Mouse (Mus musculus) ovary, postnatal 14 days (tissue): ENCODE data around the gene Krt17.
"Not testable (repeated sequence)": the region's sequence is repeated elsewhere in the genome, so short reads cannot be mapped to it uniquely, and the experiment has no call there.

Experiments used
- DNase-seq: peaks from one replicate; pipeline ENCODE4 v3.0.0; 2022; ENCODE audit warnings: low spot score

Krt17 gene

DNA sequence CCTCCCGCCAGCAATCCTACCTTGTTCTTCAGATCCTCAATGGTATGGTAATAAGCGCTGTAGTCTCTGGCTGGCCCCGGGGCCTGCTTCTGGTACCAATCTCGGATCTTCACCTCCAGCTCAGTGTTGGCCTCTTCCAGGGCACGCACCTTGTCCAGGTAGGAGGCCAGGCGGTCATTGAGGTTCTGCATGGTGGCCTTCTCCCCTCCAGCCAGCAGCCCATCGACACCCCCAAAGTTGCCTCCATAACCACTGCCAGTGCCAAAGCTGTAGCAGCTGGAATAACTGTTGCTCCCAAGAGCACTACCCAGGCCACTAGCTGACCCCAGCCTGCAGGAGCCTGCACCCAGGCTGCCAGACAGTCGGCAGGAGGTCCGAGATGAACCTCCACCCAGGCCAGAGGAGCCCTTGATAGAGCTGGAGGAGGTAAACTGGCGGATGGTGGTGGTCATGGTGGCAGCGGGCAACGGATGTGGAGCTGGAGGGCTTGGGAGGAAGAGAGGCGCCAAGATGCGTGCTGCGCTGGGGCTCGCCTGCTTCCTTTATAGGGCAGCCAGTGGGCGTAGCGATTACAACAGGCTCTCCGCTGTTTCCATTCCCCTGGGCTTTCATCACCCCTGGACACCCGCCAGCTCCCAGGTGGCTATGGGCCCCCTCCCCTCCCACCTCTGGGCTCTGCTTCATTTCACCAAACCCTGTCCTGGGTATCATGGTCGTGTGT is at the start of gene Krt17:
Gene Krt17 (minus strand): TSS at position 516 of the 721 bp plus-strand sequence.
- no peak for DNase-seq

DNA sequence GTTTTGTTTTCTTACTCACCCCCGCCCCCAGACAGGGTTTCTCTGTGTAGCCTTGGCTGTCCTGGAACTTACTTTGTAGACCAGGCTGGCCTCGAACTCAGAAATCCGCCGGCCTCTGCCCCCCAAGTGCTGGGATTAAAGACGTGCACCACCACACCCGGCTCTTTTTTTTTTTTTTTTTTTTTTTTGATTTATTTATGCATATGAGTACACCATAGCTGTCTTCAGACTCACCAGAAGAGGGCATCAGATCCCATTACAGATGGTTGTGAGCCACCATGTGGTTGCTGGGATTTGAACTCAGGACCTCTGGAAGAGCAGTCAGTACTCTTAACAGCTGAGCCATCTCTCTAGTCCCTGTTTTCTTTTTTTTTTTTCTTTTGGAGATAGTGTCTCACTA is 47.8 kb upstream of the Krt17 start:
- not testable (repeated sequence) for DNase-seq

DNA sequence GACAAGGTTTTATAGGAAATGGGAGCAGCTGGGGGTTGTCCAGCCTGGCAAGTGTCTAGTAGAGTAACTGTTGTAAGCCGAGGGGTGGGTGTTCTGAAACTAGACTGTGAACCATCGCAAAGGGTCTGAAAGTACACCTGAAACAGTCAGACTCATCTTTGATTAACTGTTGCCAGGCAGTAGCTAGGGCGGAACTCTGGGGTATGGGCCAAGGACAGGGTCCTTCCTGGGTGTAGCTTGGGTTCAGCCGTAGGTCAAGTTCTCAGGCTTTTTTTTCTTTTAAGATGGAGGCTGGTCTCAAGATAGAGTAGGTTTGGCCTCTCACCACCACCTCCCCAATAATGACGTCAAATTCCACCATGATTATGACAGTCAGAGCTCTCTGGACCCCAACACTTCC is 47.1 kb upstream of the Krt17 start:
- no peak for DNase-seq

DNA sequence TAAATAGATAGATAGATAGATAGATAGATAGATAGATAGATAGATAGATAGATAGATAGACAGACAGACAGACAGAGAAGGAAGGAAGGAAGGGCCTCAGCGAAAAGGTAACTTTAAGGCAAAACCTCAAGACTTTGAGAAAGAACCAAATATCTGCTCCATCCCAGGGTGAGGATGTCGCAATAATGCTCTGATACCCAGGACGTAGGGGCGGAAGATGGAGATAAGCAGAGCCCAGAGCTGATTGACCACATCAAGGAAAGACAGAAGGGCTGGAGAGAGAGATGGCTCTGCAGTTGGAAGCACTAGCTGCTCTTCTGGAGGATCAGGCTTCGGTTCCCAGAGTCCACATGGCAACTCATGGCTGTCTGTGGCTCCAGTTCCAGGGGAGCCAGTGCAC is 40.5 kb upstream of the Krt17 start:
- DNase-seq: no peak

DNA sequence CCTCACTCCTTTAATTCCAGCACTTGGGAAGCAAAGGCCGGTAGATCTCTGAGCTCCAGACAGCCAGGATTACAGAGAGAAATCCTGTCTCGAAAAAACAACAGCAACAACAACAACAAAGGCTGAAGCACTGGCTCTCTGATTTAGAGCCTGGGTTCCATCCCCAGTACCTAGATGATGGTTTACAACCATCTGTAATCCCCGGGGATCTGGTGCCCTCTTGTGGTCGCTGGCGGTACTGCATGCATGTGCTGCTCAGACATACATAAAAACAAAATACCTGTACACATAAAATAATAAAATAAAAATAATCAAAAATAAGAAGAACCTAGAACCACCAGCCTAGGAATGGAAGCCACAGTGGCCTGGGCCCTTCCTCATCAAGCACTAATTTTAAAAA is 39.5 kb upstream of the Krt17 start:
- peak; percentile 49 for DNase-seq

DNA sequence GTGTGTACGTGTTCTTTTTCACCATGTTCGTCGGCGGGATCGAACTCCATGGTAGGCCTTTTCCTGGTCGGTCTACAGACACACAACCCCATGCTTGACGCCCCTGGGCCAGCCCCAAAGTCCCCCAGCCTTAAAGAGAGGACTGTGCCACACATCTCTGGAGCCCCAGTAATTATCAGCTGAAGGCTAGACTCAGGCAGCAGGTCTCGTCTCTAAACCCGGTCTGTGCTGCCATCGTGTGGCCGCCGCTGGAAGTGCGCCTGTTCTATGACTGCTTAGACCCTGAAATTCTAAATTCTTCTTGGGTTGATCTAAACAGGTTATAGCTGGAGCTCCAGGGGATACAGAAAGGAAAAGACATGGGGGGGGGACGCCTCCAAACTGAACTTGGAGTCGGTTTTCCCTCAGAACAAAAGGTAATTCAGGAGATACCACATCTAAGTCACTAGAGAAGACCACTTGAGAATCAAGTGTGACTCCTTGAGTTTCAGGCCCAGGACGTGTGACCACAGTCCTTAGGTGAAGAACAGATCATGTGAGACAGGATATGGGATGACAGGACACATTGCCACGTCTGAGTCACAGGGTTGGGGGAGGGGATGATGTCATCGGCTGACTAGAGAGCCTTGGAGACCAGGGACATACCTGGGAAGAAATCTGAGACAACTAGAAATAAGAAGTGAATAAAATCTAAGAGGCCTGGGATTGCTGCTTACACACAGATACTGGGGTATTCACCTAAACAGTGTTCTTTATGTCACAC is 37.6 kb upstream of the Krt17 start:
- DNase-seq: peak; percentile 80

DNA sequence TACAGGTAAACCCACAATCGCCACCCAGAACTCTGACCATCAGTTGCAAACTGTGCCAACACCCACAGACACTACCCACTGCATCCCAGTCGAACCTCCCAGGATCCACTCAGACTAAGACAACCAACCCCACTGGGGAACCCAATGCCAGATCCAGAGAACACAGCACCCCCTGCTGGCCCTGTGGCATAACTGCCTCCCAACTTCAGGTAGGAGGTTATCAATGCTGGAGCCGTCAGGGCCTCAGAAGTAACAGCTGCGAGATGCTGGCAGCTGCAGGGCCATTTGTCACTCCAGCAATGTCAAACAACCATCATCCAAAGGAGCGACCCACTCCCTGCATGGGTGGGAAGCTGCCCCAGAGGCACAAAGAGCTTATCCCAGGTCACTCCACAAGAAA is 37.0 kb upstream of the Krt17 start:
- no peak for DNase-seq

DNA sequence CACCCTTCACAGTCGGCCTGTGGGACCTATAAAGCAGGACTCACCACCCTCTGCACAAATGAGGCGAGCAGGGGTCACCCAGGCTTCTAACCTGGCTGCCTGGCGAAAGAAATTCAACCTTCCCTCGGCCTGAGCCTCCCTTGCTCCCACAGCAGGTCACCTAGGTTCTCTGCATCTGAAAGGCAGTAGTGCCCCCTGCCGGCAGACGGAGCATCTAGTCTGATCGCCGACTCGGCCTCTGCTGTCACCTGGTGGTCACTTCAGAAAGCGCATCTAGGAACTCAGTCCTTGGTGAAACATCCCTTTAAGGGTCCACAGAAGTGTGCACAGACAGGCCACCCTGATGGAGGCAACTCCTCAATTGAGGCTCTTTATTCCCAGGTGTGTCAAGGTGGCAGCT is 34.5 kb upstream of the Krt17 start:
- DNase-seq: peak; percentile 80

DNA sequence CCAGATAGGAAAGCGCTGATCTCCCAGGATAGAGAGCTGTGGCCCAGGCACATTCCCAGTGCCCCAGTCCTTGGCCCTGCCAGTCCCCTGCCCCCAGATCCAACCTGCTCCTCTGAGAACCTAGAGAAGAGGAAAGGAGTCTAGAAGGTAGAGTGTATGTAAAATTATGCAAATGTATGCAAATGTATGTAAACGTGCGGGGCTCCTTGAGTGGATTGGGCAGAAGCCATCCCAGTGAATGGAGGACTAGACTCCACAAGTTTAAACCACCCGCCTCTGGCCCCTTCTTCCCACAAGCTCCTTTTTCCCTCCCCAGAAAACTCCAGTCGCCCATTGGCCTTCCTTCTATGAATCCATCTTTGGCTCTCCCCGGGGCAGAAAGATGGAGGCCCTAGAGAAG is 32.1 kb upstream of the Krt17 start:
- DNase-seq: no peak

DNA sequence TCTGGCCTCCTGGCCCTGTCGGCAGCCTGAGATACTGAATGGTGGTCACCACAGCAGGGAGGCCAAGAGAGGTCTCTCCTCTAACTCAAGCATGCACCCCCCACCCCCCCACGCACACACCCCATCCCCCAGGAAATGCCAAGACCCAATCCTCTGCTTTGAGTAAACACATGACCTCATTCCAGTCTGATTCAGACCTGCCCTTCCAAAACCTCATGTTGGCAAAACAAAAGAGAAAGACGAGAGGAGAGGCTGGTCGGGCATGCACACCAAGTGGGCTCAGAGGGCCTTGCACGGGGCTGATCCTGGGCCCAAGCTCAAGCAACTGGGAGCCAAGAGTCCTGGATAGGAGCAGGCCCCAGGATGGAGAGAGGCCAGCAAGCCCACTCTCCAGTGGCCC is 29.4 kb upstream of the Krt17 start:
- no peak for DNase-seq

DNA sequence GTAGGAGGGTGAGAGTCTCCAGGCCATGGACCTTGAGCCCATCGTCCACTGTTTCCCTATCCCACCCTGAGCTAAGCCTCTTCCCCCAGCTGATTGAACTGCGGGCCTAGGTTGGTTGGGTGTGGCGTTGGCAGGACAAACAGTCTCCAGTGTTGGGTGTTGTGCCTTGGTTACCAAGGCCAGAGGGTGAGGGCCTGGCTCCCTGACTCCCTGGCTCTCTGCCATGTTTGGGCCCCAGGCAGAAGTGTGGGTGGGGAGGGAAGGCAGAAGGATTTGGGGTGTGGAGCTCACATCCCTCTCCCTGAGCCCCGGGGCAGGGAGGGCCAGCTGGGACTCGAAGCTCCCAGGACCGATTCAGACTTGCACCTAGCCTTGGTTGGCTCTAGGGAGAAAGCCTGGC is 28.1 kb upstream of the Krt17 start:
- DNase-seq: peak; percentile 44

DNA sequence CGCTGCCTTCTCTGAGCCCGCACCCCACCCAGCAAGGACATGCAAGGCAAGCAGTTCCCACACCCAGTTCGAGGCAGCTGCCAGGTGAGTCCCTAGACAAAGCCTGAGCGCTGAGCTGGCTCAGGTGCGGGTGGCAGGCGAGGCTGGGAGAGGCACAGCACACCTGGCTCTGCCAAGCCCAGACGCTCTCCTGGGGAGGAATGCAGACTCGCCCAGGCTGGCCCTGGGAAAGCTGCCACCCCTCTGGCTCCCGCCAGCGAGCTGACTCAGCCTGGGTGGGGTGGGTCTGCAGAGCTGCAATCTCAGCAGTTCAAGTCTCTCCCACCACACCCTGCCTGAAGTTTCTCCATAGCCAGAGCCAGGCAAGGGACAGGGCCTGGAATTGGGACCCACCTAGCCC is 26.2 kb upstream of the Krt17 start:
- DNase-seq: peak; percentile 50

DNA sequence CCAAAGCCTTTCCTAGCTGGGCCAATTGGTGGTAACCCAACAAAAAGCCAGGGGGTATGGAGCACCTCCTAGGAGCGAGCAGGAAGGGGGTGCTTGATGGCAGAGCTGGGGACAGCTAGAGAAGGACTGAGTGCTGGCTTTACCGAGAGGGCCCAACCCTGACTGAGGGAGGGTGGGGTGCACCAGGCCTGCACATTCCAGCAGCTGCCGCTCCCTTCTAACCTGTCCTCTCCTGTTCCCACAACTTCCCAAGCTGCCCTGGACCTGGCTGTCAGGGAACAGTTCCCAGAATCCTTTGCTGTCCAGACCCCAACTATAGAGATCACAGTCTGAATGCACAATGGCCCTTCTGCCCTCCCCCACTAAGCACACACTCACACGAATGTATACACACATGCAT is 24.2 kb upstream of the Krt17 start:
- DNase-seq: no peak

DNA sequence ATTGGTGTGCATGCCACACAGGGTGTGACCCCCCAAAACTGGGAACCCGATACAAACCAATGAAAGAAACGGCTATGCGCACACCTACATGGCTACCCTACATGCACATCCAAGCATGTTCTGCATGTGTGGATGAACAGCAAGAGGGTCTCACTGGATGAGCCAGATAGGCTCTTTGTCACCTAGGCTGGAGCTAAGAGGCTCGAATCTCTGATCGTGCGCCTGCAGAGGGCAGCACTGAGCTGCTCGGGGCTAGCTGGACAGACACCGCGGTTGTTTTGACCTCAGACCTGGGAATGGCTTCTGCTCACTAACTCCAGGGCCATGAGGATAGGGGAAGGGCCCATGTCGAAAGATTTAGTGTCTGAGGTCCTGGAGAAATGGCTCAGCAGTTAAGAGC is 21.7 kb upstream of the Krt17 start:
- DNase-seq: peak; percentile 80

DNA sequence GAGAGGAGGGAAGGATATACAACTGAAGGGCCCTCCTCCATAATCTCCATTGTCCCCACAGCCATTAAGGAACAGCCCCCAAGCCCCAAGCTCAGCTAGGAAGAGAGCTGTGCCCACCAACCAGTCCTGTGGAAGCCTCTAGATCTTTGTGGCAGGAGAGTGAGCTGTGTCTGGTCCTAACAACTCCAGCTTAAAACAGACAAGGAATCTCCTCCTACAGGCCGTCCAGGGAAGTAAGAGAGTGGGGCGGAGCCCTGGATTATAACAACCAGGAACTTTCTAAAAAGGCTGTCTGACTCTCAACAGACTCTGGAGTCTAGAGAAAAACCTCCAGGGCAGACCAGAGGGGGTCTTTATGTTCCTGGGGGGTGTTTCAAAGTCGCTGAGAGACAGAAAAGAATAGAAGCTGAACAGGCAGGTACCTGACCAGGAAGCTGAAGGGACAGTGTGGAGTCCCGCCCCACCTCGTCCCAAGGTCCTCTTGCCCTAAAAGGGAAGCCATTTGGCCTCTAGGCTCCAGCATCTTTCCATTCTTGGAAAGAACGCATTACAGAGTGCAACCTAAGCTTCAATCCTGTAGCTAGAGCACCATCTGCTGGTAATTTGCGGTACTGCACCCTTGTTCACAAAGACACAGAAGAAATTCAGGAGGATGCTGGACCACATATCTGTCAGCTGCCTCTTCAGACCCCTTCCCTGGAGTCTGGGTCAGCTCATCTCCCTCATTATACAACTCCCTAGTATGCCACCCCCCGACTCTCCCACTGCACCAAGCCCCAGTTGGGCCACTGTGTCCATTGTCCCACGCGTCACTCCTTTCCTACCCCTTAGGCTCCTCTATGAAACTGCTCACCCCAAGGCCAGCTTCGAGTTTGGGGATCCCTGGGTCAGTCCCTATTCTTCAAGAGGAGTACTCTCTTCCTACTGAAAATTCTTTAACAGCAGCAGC is 21.0 kb upstream of the Krt17 start:
- peak; percentile 89 for DNase-seq

DNA sequence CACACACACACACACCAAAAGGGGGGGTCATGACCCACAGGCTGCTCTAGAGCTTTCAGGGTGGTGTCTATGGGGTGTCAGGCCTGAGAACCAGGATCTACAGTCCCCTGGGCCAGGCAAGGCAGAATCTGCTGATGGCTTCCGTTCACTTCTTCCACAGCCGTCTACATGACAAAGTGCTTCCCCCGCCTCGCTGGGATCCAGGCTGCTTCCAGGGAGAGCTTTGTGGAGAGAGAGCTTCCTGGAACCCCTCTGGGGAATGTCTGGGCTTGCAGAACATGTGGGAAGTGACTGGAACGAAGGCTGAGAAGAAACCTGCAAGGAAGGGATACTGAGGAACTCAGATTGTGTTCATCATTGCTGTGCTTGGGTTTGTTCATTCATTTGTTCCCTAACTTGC is 17.9 kb upstream of the Krt17 start:
- no peak for DNase-seq

DNA sequence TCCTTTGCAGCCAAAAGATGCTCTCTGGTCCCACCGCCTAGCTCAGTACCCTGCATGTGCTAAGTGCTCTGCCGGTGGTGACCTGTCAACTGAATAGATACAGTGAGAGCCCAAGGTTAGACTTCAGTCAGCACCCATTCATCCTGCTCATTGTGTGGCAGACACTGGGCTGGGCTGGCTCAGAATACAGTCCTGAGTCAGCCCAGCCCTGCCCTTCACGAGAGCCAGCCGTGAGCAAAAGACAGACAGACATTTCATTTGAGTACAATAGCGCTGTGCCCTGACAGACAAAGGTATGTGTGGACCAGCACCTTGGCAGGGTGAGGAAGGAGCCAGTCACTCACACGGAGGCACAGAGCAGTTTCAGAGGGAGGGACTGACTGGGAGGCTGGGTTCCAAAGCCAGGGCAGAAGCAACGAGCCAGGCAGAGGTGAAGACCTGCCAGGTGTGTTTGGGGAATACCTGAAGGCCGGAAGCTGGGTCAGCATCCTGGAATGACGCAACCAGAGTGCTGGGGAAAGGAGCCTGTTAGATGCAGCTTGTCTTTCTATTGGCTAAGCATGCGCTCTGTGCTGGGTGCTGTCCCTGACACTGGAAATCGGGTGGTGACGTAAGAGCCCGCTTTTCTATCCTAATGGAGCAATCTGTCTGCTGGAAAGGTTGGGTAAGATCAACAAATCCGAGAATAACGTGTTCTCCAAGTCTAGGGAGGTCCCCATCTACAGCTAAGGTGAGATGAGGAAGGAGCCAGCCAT is 17.1 kb upstream of the Krt17 start:
- no peak for DNase-seq

DNA sequence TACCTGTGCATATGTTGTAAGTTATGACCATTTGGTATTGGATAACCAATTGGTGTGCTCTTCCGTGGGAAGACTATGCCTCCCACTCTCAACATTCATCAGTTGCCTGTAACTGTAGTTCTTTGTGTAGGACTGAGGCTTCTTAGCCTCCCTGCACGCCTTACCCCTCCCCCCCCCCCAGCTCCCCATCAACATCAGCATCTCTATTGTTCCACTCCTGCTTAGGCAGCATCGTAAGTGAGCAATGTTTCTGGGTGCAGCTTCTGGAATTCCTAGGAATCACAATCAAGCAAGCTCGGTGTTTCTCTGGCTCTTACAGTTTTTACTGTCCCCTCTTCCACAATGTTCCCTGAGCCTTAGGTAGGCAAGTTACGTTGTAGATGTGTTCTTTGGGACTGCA is 14.6 kb upstream of the Krt17 start:
- DNase-seq: no peak

DNA sequence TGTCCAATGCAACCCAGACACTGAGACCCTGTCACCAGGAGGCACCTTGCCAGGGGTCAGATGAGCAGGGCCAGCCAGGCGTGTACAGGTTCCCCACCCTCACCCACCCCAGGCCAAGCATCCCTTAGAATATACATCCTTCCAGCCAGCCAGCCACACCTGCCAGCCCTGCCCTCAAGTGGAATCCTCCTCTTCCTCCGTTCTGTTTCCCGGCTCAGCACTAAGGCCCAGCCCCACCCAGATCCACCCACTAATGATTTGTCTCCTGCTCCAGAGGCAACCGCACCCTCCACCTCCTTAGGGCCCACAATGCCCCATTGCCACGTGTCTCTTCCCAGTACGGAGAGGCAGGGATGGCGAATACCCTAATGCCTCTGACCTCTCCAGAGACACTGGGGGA is 13.9 kb upstream of the Krt17 start:
- DNase-seq: no peak

DNA sequence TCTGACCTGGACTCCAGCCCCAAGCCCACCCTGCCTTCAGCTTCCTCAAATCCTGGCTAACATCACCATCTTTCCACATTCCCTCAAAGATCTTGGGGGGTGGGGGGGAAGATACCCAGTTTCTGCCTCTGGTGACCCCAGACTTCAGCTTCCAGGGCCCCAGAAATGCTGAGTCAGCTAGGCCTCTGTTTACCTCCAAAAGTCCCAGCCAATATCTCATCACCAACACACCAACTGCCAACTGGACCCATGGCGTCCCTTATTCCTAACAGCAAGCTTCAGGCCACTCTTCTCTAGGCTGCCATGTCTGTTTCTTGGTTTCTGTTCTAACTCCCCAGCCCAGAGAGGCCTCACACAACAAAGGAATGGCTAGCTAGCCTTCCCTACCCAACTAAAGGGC is 11.0 kb upstream of the Krt17 start:
- no peak for DNase-seq

DNA sequence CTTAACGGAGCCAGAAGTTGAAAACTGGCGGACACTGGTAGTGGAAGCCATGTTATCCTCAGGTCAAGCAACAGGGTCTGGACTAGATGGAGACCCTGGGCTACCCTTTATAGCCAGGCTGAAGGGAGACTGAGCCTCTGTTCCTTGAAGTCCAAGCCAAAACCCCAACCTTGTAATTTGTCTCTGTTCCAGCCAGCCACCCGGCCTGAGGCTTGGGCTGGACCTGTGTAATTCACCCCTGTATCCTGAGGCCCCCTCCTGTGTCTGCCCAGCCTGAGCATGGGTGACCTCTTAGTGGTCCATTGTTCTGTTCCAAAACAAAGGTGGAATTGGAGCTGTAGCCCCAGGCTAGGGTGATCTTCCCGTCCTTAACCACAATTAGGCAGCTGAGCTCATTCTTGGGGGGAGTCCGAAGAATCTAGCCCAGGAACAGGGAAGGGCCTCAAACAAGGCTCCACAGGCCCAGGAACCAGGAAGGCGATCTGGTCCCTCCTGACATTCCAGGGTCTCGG is 9.0 kb upstream of the Krt17 start, which contains the start of gene Krt42:
Gene Krt42 (minus strand): TSS at position 51 of the 512 bp plus-strand sequence.
- DNase-seq: no peak
